Mouse (Mus musculus) liver, embryonic 14.5 days (tissue): Measurements from ENCODE around the gene Gm49486. TPM values are rescaled to one million over a fixed set of nuclear protein-coding genes. Genes with fewer than 3 reads are reported as not detected.
"Not testable (repeated sequence)": the region's sequence is repeated elsewhere in the genome, so short reads cannot be mapped to it uniquely, and the experiment has no call there.

ENCODE experiments used
- ATAC-seq: fragments of 200-750 bp; cut with Nextera tagmentation; 2 replicates; pipeline ENCODE4 v1.8.0; 2017; ENCODE audit warnings: moderate number of reproducible peaks, mild to moderate bottlenecking, moderate library complexity; ENCODE audit not compliant: insufficient read depth
- DNase-seq, 3 experiments: peaks; one replicate each; pipeline ENCODE4 v3.0.0-alpha.2; 2012 to 2013; ENCODE audit warnings: low read depth in 3 of 3, low spot score in 3 of 3
- H3K27ac ChIP-seq: fragments of 300-500 bp; sonication (generic); 2 replicates; pipeline ENCODE4 v1.5.1; 2014; ENCODE audit warnings: moderate library complexity, mild to moderate bottlenecking, control low read depth, inconsistent platforms
- H3K27me3 ChIP-seq: fragments of 300-500 bp; sonication (generic); 2 replicates; pipeline ENCODE4 v1.6.1; 2014; ENCODE audit warnings: mild to moderate bottlenecking, low read length, moderate library complexity; ENCODE audit not compliant: control insufficient read depth, insufficient read depth
- H3K36me3 ChIP-seq: fragments of 300-500 bp; sonication (generic); replicated peaks from 2 replicates; pipeline ENCODE4 v1.6.1; 2014; ENCODE audit warnings: low read depth; ENCODE audit not compliant: control insufficient read depth, insufficient read depth
- H3K4me1 ChIP-seq, 2 experiments: fragments of 200-500 bp in 1 of 2; fragments of 300-500 bp in 1 of 2; sonication (generic) in 1 of 2; replicated peaks; 2 replicates each; pipeline ENCODE4 v1.6.1; 2012 to 2014; ENCODE audit warnings: antibody characterized with exemption in 1 of 2, inconsistent platforms in 1 of 2, low read length in 1 of 2; ENCODE audit not compliant: control insufficient read depth in 2 of 2, insufficient read depth in 2 of 2
- H3K4me2 ChIP-seq: fragments of 300-500 bp; sonication (generic); 2 replicates; pipeline ENCODE4 v1.6.1; 2014; ENCODE audit warnings: low read depth, mild to moderate bottlenecking, control low read depth, moderate library complexity
- H3K4me3 ChIP-seq, 2 experiments: fragments of 200-500 bp in 1 of 2; fragments of 300-500 bp in 1 of 2; sonication (generic) in 1 of 2; 2 replicates each; pipeline ENCODE4 v1.5.1; 2012 to 2014; ENCODE audit warnings: low read depth in 2 of 2, low read length in 2 of 2, mild to moderate bottlenecking in 2 of 2, control low read depth in 1 of 2, inconsistent platforms in 1 of 2, moderate library complexity in 1 of 2; ENCODE audit not compliant: insufficient read depth in 1 of 2
- H3K9ac ChIP-seq: fragments of 300-500 bp; sonication (generic); replicated peaks from 2 replicates; pipeline ENCODE4 v1.6.1; 2014; ENCODE audit warnings: mild to moderate bottlenecking, control low read depth, moderate library complexity
- H3K9me3 ChIP-seq: fragments of 300-500 bp; sonication (generic); 2 replicates; pipeline ENCODE4 v1.6.1; 2016; ENCODE audit warnings: low read length, mixed read lengths; ENCODE audit not compliant: control insufficient read depth
- CTCF ChIP-seq: IDR thresholded peaks from 2 replicates; pipeline ENCODE4 v1.5.1; 2016; ENCODE audit warnings: antibody characterized with exemption, low read depth, control low read depth
- EP300 ChIP-seq: IDR thresholded peaks from 2 replicates; pipeline ENCODE4 v1.6.1; 2016; ENCODE audit warnings: antibody characterized with exemption, low read depth
- WGBS: fragments of 180-500 bp; shearing (Covaris S2); extraction: QIAGEN DNeasy Blood & Tissue Kit; methylation state at CpG from one replicate; pipeline ENCODE4 v1.1.7; 2014; ENCODE audit not compliant: insufficient replicate concordance; 5-methylcytosine and 5-hydroxymethylcytosine counted together
- polyA plus RNA-seq, 2 experiments: library from polyadenylated mRNA; depleted of rRNA in 1 of 2; stranded (reverse) in 1 of 2; unstranded in 1 of 2; fragments of >200 nt; fragmentation: Nextera tagmentation in 1 of 2; extraction: Ambion mirVana in 1 of 2; gene quantifications; 2 replicates each; pipeline versions ENCODE4 v1.2.1 to v1.2.3; 2012 to 2014

The Gm49486 gene
- polyA plus RNA-seq, 2 experiments, result 0.06 TPM; not detected in 1

DNA sequence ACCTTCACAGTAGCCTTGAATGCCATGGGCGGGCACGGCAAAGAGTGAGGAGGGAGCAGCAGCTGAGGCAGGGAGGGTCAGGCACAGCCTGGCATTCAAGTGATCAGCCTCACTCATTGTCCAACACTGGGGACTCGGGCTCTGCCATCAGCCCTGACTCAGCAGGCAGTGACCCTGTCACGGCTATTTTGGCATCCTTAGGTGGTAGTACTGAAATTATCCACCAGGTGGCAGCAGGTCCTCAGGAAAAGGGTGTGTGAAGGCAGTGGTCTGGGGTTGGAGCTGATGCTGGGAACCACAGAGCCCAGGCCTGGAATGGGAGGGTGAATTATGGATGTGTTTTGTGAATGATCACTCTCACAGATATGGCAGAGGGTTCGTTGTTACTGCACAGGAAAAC is 4.5 kb upstream of the Gm49486 start:
- Histone ChIP-seq H3K4me3 (no peak overlapping the region), H3K9ac (no peak overlapping the region), H3K36me3 (no peaks in the 10 kb centered on the region), H3K9me3 (no peaks in the 10 kb centered on the region), H3K4me1 (peaks cover 3% of the 10 kb centered on the region in 2 experiments), H3K27me3 (no peaks in the 10 kb centered on the region), H3K27ac (no peak overlapping the region), H3K4me2 (no peak overlapping the region)
- DNase-seq (peak; percentile 49 to 59 (median 56)), ATAC-seq (peak; percentile 32)
- peak; percentile 97 for TF ChIP-seq CTCF
- no peak for TF ChIP-seq EP300
- 14% methylated on average over 5 of the region's 5 CpGs for WGBS

DNA sequence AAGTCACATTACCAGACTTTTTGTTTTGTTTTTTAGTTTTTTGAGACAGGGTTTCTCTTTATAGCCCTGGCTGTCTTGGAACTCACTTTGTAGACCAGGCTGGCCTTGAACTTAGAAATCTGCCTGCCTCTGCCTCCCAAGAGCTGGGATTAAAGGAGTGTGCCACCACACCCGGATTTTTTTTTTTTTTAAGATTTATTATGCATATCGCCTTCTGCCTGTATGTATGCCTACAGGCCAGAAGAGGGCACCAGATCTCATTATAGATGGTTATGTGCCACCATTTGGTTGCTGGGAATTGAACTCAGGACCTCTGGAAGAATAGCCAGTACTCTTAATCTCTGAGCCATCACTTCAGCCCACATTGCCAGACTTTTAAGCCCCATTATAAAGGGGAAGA is 3.4 kb upstream of the Gm49486 start:
- H3K36me3 ChIP-seq, H3K4me2 ChIP-seq, H3K4me3 ChIP-seq, H3K9me3 ChIP-seq, DNase-seq, H3K4me1 ChIP-seq, H3K27me3 ChIP-seq, H3K27ac ChIP-seq, H3K9ac ChIP-seq, ATAC-seq: not testable (repeated sequence)
- 38% methylated on average over 2 of the region's 2 CpGs for WGBS
- TF ChIP-seq CTCF, result peak; percentile 22; the same call in 1 of the 2 replicates

- Histone ChIP-seq H3K9me3 (no peaks in the 10 kb centered on the region), H3K9ac (no peak overlapping the region), H3K4me2 (no peak overlapping the region), H3K4me1 (no peaks in the 10 kb centered on the region), H3K27me3 (no peaks in the 10 kb centered on the region), H3K36me3 (no peaks in the 10 kb centered on the region), H3K27ac (no peak overlapping the region), H3K4me3 (no peak overlapping the region)
- no peak for DNase-seq
- 74% methylated on average over 9 of the region's 9 CpGs for WGBS
- ATAC-seq, result no peak
- TF ChIP-seq CTCF, result no peak
- no peak for TF ChIP-seq EP300
Measured at GRCm38 (mm10) chr15:79235268-79235667, 6.1 kb downstream of the Gm49486 start.

DNA sequence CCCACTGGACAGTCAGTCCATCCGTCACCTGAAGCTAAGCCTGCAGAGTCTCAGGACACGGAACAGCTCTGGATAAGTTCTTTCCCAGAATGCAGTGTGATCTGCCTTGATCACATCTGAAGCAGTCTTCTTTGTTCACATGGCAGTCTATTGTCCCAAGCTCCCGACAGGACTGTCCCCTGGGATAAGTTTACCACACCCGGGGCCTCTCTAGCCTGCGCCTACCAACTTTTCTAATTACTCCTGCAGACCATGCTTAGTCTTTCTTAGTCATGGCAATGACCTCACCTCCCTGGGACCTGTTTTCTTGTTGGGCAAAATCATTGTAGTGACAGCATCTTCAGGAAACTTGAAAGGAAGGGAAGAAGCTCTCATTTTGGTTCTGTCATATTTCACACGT is 8.8 kb downstream of the Gm49486 start:
- no peak overlapping the region for H3K9ac ChIP-seq
- 71% methylated on average over 6 of the region's 6 CpGs for WGBS
- H3K27me3 ChIP-seq, result no peaks in the 10 kb centered on the region
- no peak overlapping the region for H3K4me2 ChIP-seq
- DNase-seq (no peak), ATAC-seq (no peak)
- no peaks in the 10 kb centered on the region; the same call in 1 of the 2 replicates for H3K36me3 ChIP-seq
- H3K9me3 ChIP-seq, result no peaks in the 10 kb centered on the region
- no peaks in the 10 kb centered on the region for H3K4me1 ChIP-seq
- TF ChIP-seq CTCF (no peak), EP300 (no peak)
- H3K4me3 ChIP-seq, result no peak overlapping the region
- no peak overlapping the region for H3K27ac ChIP-seq

- DNase-seq (no peak), ATAC-seq (peak; percentile 44)
- Histone ChIP-seq H3K4me2 (no peak overlapping the region), H3K27me3 (no peaks in the 10 kb centered on the region), H3K4me3 (no peak overlapping the region), H3K9ac (no peak overlapping the region), H3K9me3 (no peaks in the 10 kb centered on the region), H3K27ac (no peak overlapping the region), H3K36me3 (peaks cover 2% of the 10 kb centered on the region; the same call in 1 of the 2 replicates), H3K4me1 (no peaks in the 10 kb centered on the region; a peak in 1 of 4 replicates)
- TF ChIP-seq EP300 (no peak), CTCF (no peak)
- WGBS, result 69% methylated on average over 13 of the region's 13 CpGs
Measured at GRCm38 (mm10) chr15:79242574-79243233, 13.5 kb downstream of the Gm49486 start.
